Mouse (Mus musculus): Measurements from ENCODE around the gene Cyp2d9. TPM values are rescaled to one million over a fixed set of nuclear protein-coding genes. Genes with fewer than 3 reads are reported as not detected.
"Not testable (repeated sequence)": the region's sequence is repeated elsewhere in the genome, so short reads cannot be mapped to it uniquely, and the experiment has no call there.

Cyp2d9 gene
- not detected in 2 replicates for total RNA-seq (2014; fragmentation: Nextera tagmentation)
- not detected in 2 replicates for total RNA-seq (2017)

- no peak for ATAC-seq (replicated peaks; ENCODE audit: low FRiP score, low TSS enrichment, poor library complexity, severe bottlenecking)
Observed at GRCm38 (mm10) chr15:82433137-82433536, at the start of gene Cyp2d9. Cyp2d9 (plus strand) TSS chr15:82433437.

- ATAC-seq (replicated peaks; ENCODE audit: low FRiP score, low TSS enrichment, poor library complexity, severe bottlenecking): no peak
Observed at GRCm38 (mm10) chr15:82385729-82386128, 47.5 kb upstream of the Cyp2d9 start.

- ATAC-seq (replicated peaks; ENCODE audit: low FRiP score, low TSS enrichment, poor library complexity, severe bottlenecking): not testable (repeated sequence)
Observed at GRCm38 (mm10) chr15:82389916-82390315, 43.3 kb upstream of the Cyp2d9 start.

GRCm38 (mm10) chr15:82393922-82394321 is 39.3 kb upstream of the Cyp2d9 start, which contains the start of gene Cyp2d11:
Cyp2d11 (minus strand) TSS chr15:82394022.
- not testable (repeated sequence) for ATAC-seq (replicated peaks; ENCODE audit: low FRiP score, low TSS enrichment, poor library complexity, severe bottlenecking)

- not testable (repeated sequence) for ATAC-seq (replicated peaks; ENCODE audit: low FRiP score, low TSS enrichment, poor library complexity, severe bottlenecking)
Observed at GRCm38 (mm10) chr15:82395955-82396354, 37.3 kb upstream of the Cyp2d9 start.

- ATAC-seq (replicated peaks; ENCODE audit: low FRiP score, low TSS enrichment, poor library complexity, severe bottlenecking): no peak
Observed at GRCm38 (mm10) chr15:82401516-82401915, 31.7 kb upstream of the Cyp2d9 start.

- no peak for ATAC-seq (replicated peaks; ENCODE audit: low FRiP score, low TSS enrichment, poor library complexity, severe bottlenecking)
Observed at GRCm38 (mm10) chr15:82402106-82402505, 31.1 kb upstream of the Cyp2d9 start.

GRCm38 (mm10) chr15:82402741-82403140 is 30.5 kb upstream of the Cyp2d9 start:
- no peak for ATAC-seq (replicated peaks; ENCODE audit: low FRiP score, low TSS enrichment, poor library complexity, severe bottlenecking)

GRCm38 (mm10) chr15:82403606-82404005 is 29.6 kb upstream of the Cyp2d9 start:
- ATAC-seq (replicated peaks; ENCODE audit: low FRiP score, low TSS enrichment, poor library complexity, severe bottlenecking): no peak

- no peak for ATAC-seq (replicated peaks; ENCODE audit: low FRiP score, low TSS enrichment, poor library complexity, severe bottlenecking)
Observed at GRCm38 (mm10) chr15:82404163-82404562, 29.1 kb upstream of the Cyp2d9 start.

GRCm38 (mm10) chr15:82406981-82407380 is 26.3 kb upstream of the Cyp2d9 start, which contains the start of gene Cyp2d10:
Cyp2d10 (minus strand) TSS chr15:82407195.
- ATAC-seq (replicated peaks; ENCODE audit: low FRiP score, low TSS enrichment, poor library complexity, severe bottlenecking): no peak

GRCm38 (mm10) chr15:82407536-82407935 is 25.7 kb upstream of the Cyp2d9 start:
- ATAC-seq (replicated peaks; ENCODE audit: low FRiP score, low TSS enrichment, poor library complexity, severe bottlenecking): no peak

GRCm38 (mm10) chr15:82416797-82417789 is 16.1 kb upstream of the Cyp2d9 start:
- ATAC-seq (replicated peaks; ENCODE audit: low FRiP score, low TSS enrichment, poor library complexity, severe bottlenecking): peak; percentile 93

- no peak for ATAC-seq (replicated peaks; ENCODE audit: low FRiP score, low TSS enrichment, poor library complexity, severe bottlenecking)
Observed at GRCm38 (mm10) chr15:82418616-82419015, 14.6 kb upstream of the Cyp2d9 start.

- no peak for ATAC-seq (replicated peaks; ENCODE audit: low FRiP score, low TSS enrichment, poor library complexity, severe bottlenecking)
Observed at GRCm38 (mm10) chr15:82422935-82423334, 10.3 kb upstream of the Cyp2d9 start.

- no peak for ATAC-seq (replicated peaks; ENCODE audit: low FRiP score, low TSS enrichment, poor library complexity, severe bottlenecking)
Observed at GRCm38 (mm10) chr15:82423471-82423870, 9.8 kb upstream of the Cyp2d9 start.

GRCm38 (mm10) chr15:82433621-82434020 is 384 bp downstream of the Cyp2d9 start:
- no peak for ATAC-seq (replicated peaks; ENCODE audit: low FRiP score, low TSS enrichment, poor library complexity, severe bottlenecking)

GRCm38 (mm10) chr15:82434541-82434940 is 1.3 kb downstream of the Cyp2d9 start:
- ATAC-seq (replicated peaks; ENCODE audit: low FRiP score, low TSS enrichment, poor library complexity, severe bottlenecking): no peak

GRCm38 (mm10) chr15:82435011-82435410 is 1.8 kb downstream of the Cyp2d9 start:
- no peak for ATAC-seq (replicated peaks; ENCODE audit: low FRiP score, low TSS enrichment, poor library complexity, severe bottlenecking)

- ATAC-seq (replicated peaks; ENCODE audit: low FRiP score, low TSS enrichment, poor library complexity, severe bottlenecking): no peak
Observed at GRCm38 (mm10) chr15:82435606-82436005, 2.4 kb downstream of the Cyp2d9 start.

Measured in megakaryocyte-erythroid progenitor cell, adult 5-6 weeks (primary cell).